Mouse (Mus musculus): ENCODE data around the gene Wwc2. TPM values are rescaled to one million over a fixed set of nuclear protein-coding genes. Genes with fewer than 3 reads are reported as not detected.

Gene Wwc2
- polyA plus RNA-seq, 1 experiment from 2014 or later = 14.7 TPM

- Histone ChIP-seq H3K27ac (replicated peaks in 1 of 2; ENCODE audit: control insufficient read depth in 1 of 2, insufficient read depth in 1 of 2, low read depth in 2 of 2, low read length in 2 of 2) (no peak overlapping the region), H3K36me3 (ENCODE audit: control insufficient read depth, insufficient read depth, low read length) (peaks cover 15% of the 10 kb centered on the region), H3K9me3 (ENCODE audit: control insufficient read depth, low read length) (no peaks in the 10 kb centered on the region), H3K4me3 (ENCODE audit: control insufficient read depth in 1 of 2, insufficient read depth in 1 of 2, low read depth in 1 of 2, low read length in 2 of 2) (no peak overlapping the region), H3K9ac (ENCODE audit: low read length) (no peak overlapping the region), H3K27me3 (ENCODE audit: control insufficient read depth, insufficient read depth, low read length) (no peaks in the 10 kb centered on the region), H3K4me2 (ENCODE audit: low read length) (no peak overlapping the region), H3K4me1 (ENCODE audit: control insufficient read depth in 2 of 2, insufficient read depth in 2 of 2, low read length in 2 of 2) (peaks cover 2 to 9% of the 10 kb centered on the region in 2 experiments; a peak in 3 of 4 replicates)
- WGBS = 62% methylated on average over 7 of the region's 7 CpGs
- no peak for ATAC-seq (ENCODE audit: insufficient number of reproducible peaks, insufficient read depth, low FRiP score, low read depth)
Measured at GRCm38 (mm10) chr8:47904004-47904403, 86.7 kb downstream of the Wwc2 start.

DNA sequence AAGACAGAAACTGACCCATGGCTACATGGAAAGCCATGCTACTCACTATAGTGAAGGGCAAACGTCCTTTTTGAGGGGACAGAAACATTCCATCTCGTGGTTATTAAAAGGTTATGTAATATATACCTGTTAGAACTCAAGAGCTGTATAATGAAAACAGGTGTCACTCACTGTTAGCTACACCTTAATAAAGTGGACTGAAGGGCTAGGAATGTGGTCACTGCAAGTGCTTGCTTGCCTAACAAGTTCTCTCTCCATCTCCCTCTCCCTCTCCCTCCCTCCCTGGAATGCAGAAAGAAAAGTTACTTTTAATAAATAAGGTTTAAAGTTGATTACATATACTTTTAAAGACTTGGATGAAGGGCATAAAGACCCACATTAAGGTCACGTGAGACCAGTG lies 88.0 kb downstream of the Wwc2 start:
- WGBS = 91% methylated on average over 3 of the region's 3 CpGs
- no peaks in the 10 kb centered on the region for H3K27me3 ChIP-seq (ENCODE audit: control insufficient read depth, insufficient read depth, low read length)
- H3K9ac ChIP-seq (ENCODE audit: low read length) = no peak overlapping the region
- H3K4me2 ChIP-seq (ENCODE audit: low read length) = no peak overlapping the region
- peaks cover 27% of the 10 kb centered on the region for H3K36me3 ChIP-seq (ENCODE audit: control insufficient read depth, insufficient read depth, low read length)
- ATAC-seq (ENCODE audit: insufficient number of reproducible peaks, insufficient read depth, low FRiP score, low read depth) = no peak
- peaks cover 2 to 9% of the 10 kb centered on the region in 2 experiments; a peak in 3 of 4 replicates for H3K4me1 ChIP-seq (ENCODE audit: control insufficient read depth in 2 of 2, insufficient read depth in 2 of 2, low read length in 2 of 2)
- H3K9me3 ChIP-seq (ENCODE audit: control insufficient read depth, low read length) = no peaks in the 10 kb centered on the region
- no peak overlapping the region for H3K27ac ChIP-seq (replicated peaks in 1 of 2; ENCODE audit: control insufficient read depth in 1 of 2, insufficient read depth in 1 of 2, low read depth in 2 of 2, low read length in 2 of 2)
- H3K4me3 ChIP-seq (ENCODE audit: control insufficient read depth in 1 of 2, insufficient read depth in 1 of 2, low read depth in 1 of 2, low read length in 2 of 2) = no peak overlapping the region

- Histone ChIP-seq H3K4me1 (ENCODE audit: control insufficient read depth in 2 of 2, insufficient read depth in 2 of 2, low read length in 2 of 2) (no peaks in the 10 kb centered on the region), H3K4me2 (ENCODE audit: low read length) (no peak overlapping the region), H3K9me3 (ENCODE audit: control insufficient read depth, low read length) (no peaks in the 10 kb centered on the region), H3K9ac (ENCODE audit: low read length) (no peak overlapping the region), H3K4me3 (ENCODE audit: control insufficient read depth in 1 of 2, insufficient read depth in 1 of 2, low read depth in 1 of 2, low read length in 2 of 2) (no peak overlapping the region), H3K27me3 (ENCODE audit: control insufficient read depth, insufficient read depth, low read length) (no peaks in the 10 kb centered on the region), H3K36me3 (ENCODE audit: control insufficient read depth, insufficient read depth, low read length) (peaks cover 42% of the 10 kb centered on the region), H3K27ac (replicated peaks in 1 of 2; ENCODE audit: control insufficient read depth in 1 of 2, insufficient read depth in 1 of 2, low read depth in 2 of 2, low read length in 2 of 2) (no peak overlapping the region)
- 89% methylated on average over 9 of the region's 9 CpGs for WGBS
- ATAC-seq (ENCODE audit: insufficient number of reproducible peaks, insufficient read depth, low FRiP score, low read depth) = no peak
Measured at GRCm38 (mm10) chr8:47900361-47900760, 90.4 kb downstream of the Wwc2 start.

GRCm38 (mm10) chr8:47899891-47900290 lies 90.8 kb downstream of the Wwc2 start:
- Histone ChIP-seq H3K4me2 (ENCODE audit: low read length) (no peak overlapping the region), H3K27me3 (ENCODE audit: control insufficient read depth, insufficient read depth, low read length) (no peaks in the 10 kb centered on the region), H3K4me1 (ENCODE audit: control insufficient read depth in 2 of 2, insufficient read depth in 2 of 2, low read length in 2 of 2) (no peaks in the 10 kb centered on the region), H3K36me3 (ENCODE audit: control insufficient read depth, insufficient read depth, low read length) (peaks cover 47% of the 10 kb centered on the region), H3K4me3 (ENCODE audit: control insufficient read depth in 1 of 2, insufficient read depth in 1 of 2, low read depth in 1 of 2, low read length in 2 of 2) (no peak overlapping the region), H3K9me3 (ENCODE audit: control insufficient read depth, low read length) (no peaks in the 10 kb centered on the region), H3K9ac (ENCODE audit: low read length) (no peak overlapping the region), H3K27ac (replicated peaks in 1 of 2; ENCODE audit: control insufficient read depth in 1 of 2, insufficient read depth in 1 of 2, low read depth in 2 of 2, low read length in 2 of 2) (no peak overlapping the region)
- ATAC-seq (ENCODE audit: insufficient number of reproducible peaks, insufficient read depth, low FRiP score, low read depth) = no peak
- WGBS = 99% methylated on average over 3 of the region's 3 CpGs

DNA sequence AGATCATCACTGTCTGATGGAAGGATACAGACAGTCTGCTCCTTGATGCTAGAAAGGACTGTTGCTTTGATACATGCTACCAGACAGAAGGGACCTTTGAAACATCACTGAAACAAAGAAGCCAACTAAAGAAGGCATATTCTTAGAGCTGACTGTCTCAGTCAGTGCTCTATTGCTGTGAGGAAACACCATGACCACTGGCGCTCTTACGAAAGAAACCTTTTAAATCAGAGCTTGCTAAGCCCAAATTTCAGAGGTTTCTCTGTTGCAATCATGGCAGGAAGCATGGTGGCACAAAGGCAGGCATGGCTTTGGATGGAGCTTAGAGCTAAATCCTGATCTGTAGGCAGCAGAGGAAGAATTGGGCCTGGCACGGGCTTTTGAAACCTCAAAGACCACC lies 98.3 kb downstream of the Wwc2 start:
- H3K4me1 ChIP-seq (ENCODE audit: control insufficient read depth in 2 of 2, insufficient read depth in 2 of 2, low read length in 2 of 2) = peaks cover 22 to 30% of the 10 kb centered on the region in 2 experiments
- no peak overlapping the region for H3K27ac ChIP-seq (replicated peaks in 1 of 2; ENCODE audit: control insufficient read depth in 1 of 2, insufficient read depth in 1 of 2, low read depth in 2 of 2, low read length in 2 of 2)
- peaks cover 38% of the 10 kb centered on the region for H3K36me3 ChIP-seq (ENCODE audit: control insufficient read depth, insufficient read depth, low read length)
- no peaks in the 10 kb centered on the region for H3K27me3 ChIP-seq (ENCODE audit: control insufficient read depth, insufficient read depth, low read length)
- H3K9ac ChIP-seq (ENCODE audit: low read length) = no peak overlapping the region
- H3K4me3 ChIP-seq (ENCODE audit: control insufficient read depth in 1 of 2, insufficient read depth in 1 of 2, low read depth in 1 of 2, low read length in 2 of 2) = no peak overlapping the region
- no peak overlapping the region for H3K4me2 ChIP-seq (ENCODE audit: low read length)
- no peaks in the 10 kb centered on the region for H3K9me3 ChIP-seq (ENCODE audit: control insufficient read depth, low read length)
- ATAC-seq (ENCODE audit: insufficient number of reproducible peaks, insufficient read depth, low FRiP score, low read depth) = no peak
- 95% methylated on average over 3 of the region's 3 CpGs for WGBS

- Histone ChIP-seq H3K4me2 (ENCODE audit: low read length) (no peak overlapping the region), H3K27me3 (ENCODE audit: control insufficient read depth, insufficient read depth, low read length) (no peaks in the 10 kb centered on the region), H3K36me3 (ENCODE audit: control insufficient read depth, insufficient read depth, low read length) (peaks cover 38% of the 10 kb centered on the region), H3K9ac (ENCODE audit: low read length) (no peak overlapping the region), H3K4me1 (ENCODE audit: control insufficient read depth in 2 of 2, insufficient read depth in 2 of 2, low read length in 2 of 2) (peaks cover 24 to 37% of the 10 kb centered on the region in 2 experiments), H3K9me3 (ENCODE audit: control insufficient read depth, low read length) (no peaks in the 10 kb centered on the region), H3K4me3 (ENCODE audit: control insufficient read depth in 1 of 2, insufficient read depth in 1 of 2, low read depth in 1 of 2, low read length in 2 of 2) (no peak overlapping the region), H3K27ac (replicated peaks in 1 of 2; ENCODE audit: control insufficient read depth in 1 of 2, insufficient read depth in 1 of 2, low read depth in 2 of 2, low read length in 2 of 2) (no peak overlapping the region)
- no peak for ATAC-seq (ENCODE audit: insufficient number of reproducible peaks, insufficient read depth, low FRiP score, low read depth)
- 47% methylated on average over 13 of the region's 13 CpGs for WGBS
Measured at GRCm38 (mm10) chr8:47891641-47892040, 99.1 kb downstream of the Wwc2 start.

DNA sequence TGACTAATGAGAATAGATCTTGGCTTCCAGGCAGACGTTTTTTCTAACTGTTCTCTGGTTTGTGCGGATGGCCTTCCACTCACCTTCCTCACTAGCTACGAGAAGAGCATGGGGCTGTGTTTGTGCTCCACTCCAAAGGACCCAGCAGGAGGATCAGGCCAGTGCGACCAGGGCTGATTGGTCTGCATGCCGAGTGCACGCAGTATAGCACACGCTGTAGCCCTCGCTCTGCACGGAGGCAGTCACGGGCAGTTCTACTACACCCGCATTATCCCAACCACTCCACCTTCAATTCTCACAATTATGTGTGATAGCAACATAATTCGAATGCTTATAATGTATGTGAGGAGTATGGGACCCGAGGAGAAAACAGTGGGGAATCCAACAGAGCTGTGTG lies 99.9 kb downstream of the Wwc2 start:
- H3K9ac ChIP-seq (ENCODE audit: low read length) = no peak overlapping the region
- 67% methylated on average over 13 of the region's 13 CpGs for WGBS
- H3K4me2 ChIP-seq (ENCODE audit: low read length) = no peak overlapping the region
- H3K36me3 ChIP-seq (ENCODE audit: control insufficient read depth, insufficient read depth, low read length) = peaks cover 38% of the 10 kb centered on the region
- peaks cover 26 to 40% of the 10 kb centered on the region in 2 experiments for H3K4me1 ChIP-seq (ENCODE audit: control insufficient read depth in 2 of 2, insufficient read depth in 2 of 2, low read length in 2 of 2)
- no peak for ATAC-seq (ENCODE audit: insufficient number of reproducible peaks, insufficient read depth, low FRiP score, low read depth)
- H3K9me3 ChIP-seq (ENCODE audit: control insufficient read depth, low read length) = no peaks in the 10 kb centered on the region
- H3K4me3 ChIP-seq (ENCODE audit: control insufficient read depth in 1 of 2, insufficient read depth in 1 of 2, low read depth in 1 of 2, low read length in 2 of 2) = no peak overlapping the region
- H3K27ac ChIP-seq (replicated peaks in 1 of 2; ENCODE audit: control insufficient read depth in 1 of 2, insufficient read depth in 1 of 2, low read depth in 2 of 2, low read length in 2 of 2) = no peak overlapping the region
- no peaks in the 10 kb centered on the region for H3K27me3 ChIP-seq (ENCODE audit: control insufficient read depth, insufficient read depth, low read length)
